ENCODE assay signal across 23 mouse cellular contexts in genomic region chr8:86403434-86403833, GRCm38 (mm10).
A peak's percentile ranks its signal among the peaks of the same experiment; 100 is the strongest.
DNase-seq lines count a peak whose midpoint lies in the region; ATAC-seq and TF ChIP-seq lines count a peak whose summit lies in the region.
"Had no signal": no experiment of that assay in that cellular context is flagged by ENCODE, and none has a peak within 500 bp of the region (broad histone marks: within the 10 kb centered on the region; RNA-seq: fewer than 3 reads in every experiment).

No protein-coding gene starts in this region.

- peaks cover 12% of the 10 kb centered on the region for H3K4me1 ChIP-seq in forebrain, embryonic 15.5 days
- no peaks in the 10 kb centered on the region for H3K4me1 ChIP-seq in forebrain, embryonic 11.5 days (replicated peaks; ENCODE audit: control insufficient read depth, insufficient read depth, low read length)
- no peaks in the 10 kb centered on the region for H3K4me1 ChIP-seq in midbrain, embryonic 11.5 days (ENCODE audit: control insufficient read depth, insufficient read depth, low read length)
- no peaks in the 10 kb centered on the region for H3K4me1 ChIP-seq in midbrain, embryonic 10.5 days
- no peaks in the 10 kb centered on the region for H3K4me1 ChIP-seq in liver, postnatal 0 days (ENCODE audit: insufficient read depth)
- H3K4me1 ChIP-seq: embryonic facial prominence, embryonic 15.5 days; limb, embryonic 15.5 days; lung, embryonic 15.5 days had no signal

- no peak overlapping the region for H3K27ac ChIP-seq in forebrain, embryonic 15.5 days (replicated peaks)
- H3K27ac ChIP-seq in forebrain, embryonic 11.5 days (ENCODE audit: low read depth, low read length) = no peak overlapping the region
- H3K27ac ChIP-seq in midbrain, embryonic 11.5 days (ENCODE audit: low read depth, low read length) = no peak overlapping the region
- no peak overlapping the region for H3K27ac ChIP-seq in midbrain, embryonic 10.5 days (replicated peaks)
- H3K27ac ChIP-seq in liver, postnatal 0 days (ENCODE audit: low read depth) = no peak overlapping the region
- H3K27ac ChIP-seq: embryonic facial prominence, embryonic 15.5 days; kidney, postnatal 0 days; left cerebral cortex, adult 2 months; limb, embryonic 15.5 days; liver, embryonic 14.5 days; lung, embryonic 15.5 days; neural tube, embryonic 13.5 days had no signal

- H3K4me2 ChIP-seq in forebrain, embryonic 15.5 days (replicated peaks) = no peak overlapping the region
- H3K4me2 ChIP-seq in forebrain, embryonic 11.5 days (ENCODE audit: low read depth, low read length, severe bottlenecking) = no peak overlapping the region
- no peak overlapping the region for H3K4me2 ChIP-seq in midbrain, embryonic 11.5 days
- H3K4me2 ChIP-seq in liver, postnatal 0 days (ENCODE audit: low read depth, low read length) = no peak overlapping the region
- H3K4me2 ChIP-seq: embryonic facial prominence, embryonic 15.5 days; limb, embryonic 15.5 days; lung, embryonic 15.5 days; neural tube, embryonic 13.5 days had no signal

- peak; percentile 24 for DNase-seq in cerebellum, adult 11-12 months
- DNase-seq in cerebellum, postnatal 36 days = no peak
- no peak for DNase-seq in forebrain, embryonic 11.5 days (ENCODE audit: low spot score)
- DNase-seq in midbrain, embryonic 11.5 days (ENCODE audit: low spot score, missing footprints) = peak; percentile 8
- no peak for DNase-seq in midbrain, embryonic 10.5 days (ENCODE audit: low spot score)
- DNase-seq in adrenal gland, adult (ENCODE audit: inconsistent age in 2 of 2, low spot score in 1 of 2) = no peak
- no peak for DNase-seq in liver, postnatal 0 days
- DNase-seq: adrenal gland, postnatal 10 days; gastrocnemius, postnatal 36 days; heart, postnatal 36 days; kidney, adult 2 months; layer of hippocampus, adult 9-11 months; lung, postnatal 4 days; thymus, adult 18-20 months had no signal

- H3K9ac ChIP-seq in forebrain, embryonic 15.5 days (replicated peaks) = no peak overlapping the region
- H3K9ac ChIP-seq in forebrain, embryonic 11.5 days (ENCODE audit: low read length) = no peak overlapping the region
- H3K9ac ChIP-seq in midbrain, embryonic 11.5 days (ENCODE audit: low read length) = no peak overlapping the region
- no peak overlapping the region for H3K9ac ChIP-seq in liver, postnatal 0 days (replicated peaks)
- H3K9ac ChIP-seq: embryonic facial prominence, embryonic 15.5 days; limb, embryonic 15.5 days; liver, embryonic 14.5 days; lung, embryonic 15.5 days; neural tube, embryonic 13.5 days had no signal

- 72% methylated on average over 4 of the region's 4 CpGs for WGBS in forebrain, embryonic 15.5 days
- WGBS in forebrain, embryonic 11.5 days = 80% methylated on average over 4 of the region's 4 CpGs
- WGBS in midbrain, embryonic 11.5 days = 87% methylated on average over 4 of the region's 4 CpGs
- 86% methylated on average over 4 of the region's 4 CpGs for WGBS in midbrain, embryonic 10.5 days
- 58% methylated on average over 4 of the region's 4 CpGs for WGBS in liver, postnatal 0 days (ENCODE audit: insufficient replicate concordance)

- no peak for TF ChIP-seq EP300 in liver, postnatal 0 days (IDR thresholded peaks at IDR 0.05; ENCODE audit: low read depth)

- H3K36me3 ChIP-seq in forebrain, embryonic 15.5 days = no peaks in the 10 kb centered on the region
- no peaks in the 10 kb centered on the region for H3K36me3 ChIP-seq in forebrain, embryonic 11.5 days (ENCODE audit: control insufficient read depth, insufficient read depth, low read length)
- H3K36me3 ChIP-seq in midbrain, embryonic 11.5 days (ENCODE audit: control insufficient read depth, insufficient read depth, low read length) = no peaks in the 10 kb centered on the region
- H3K36me3 ChIP-seq in midbrain, embryonic 10.5 days = no peaks in the 10 kb centered on the region
- no peaks in the 10 kb centered on the region for H3K36me3 ChIP-seq in liver, postnatal 0 days (replicated peaks; ENCODE audit: insufficient read depth, low read length)
- H3K36me3 ChIP-seq: embryonic facial prominence, embryonic 15.5 days; limb, embryonic 15.5 days; lung, embryonic 15.5 days; neural tube, embryonic 13.5 days had no signal

- no peaks in the 10 kb centered on the region for H3K9me3 ChIP-seq in forebrain, embryonic 15.5 days
- H3K9me3 ChIP-seq in forebrain, embryonic 11.5 days (ENCODE audit: control insufficient read depth, low read length) = no peaks in the 10 kb centered on the region
- no peaks in the 10 kb centered on the region for H3K9me3 ChIP-seq in midbrain, embryonic 11.5 days (ENCODE audit: control insufficient read depth, low read length)
- no peaks in the 10 kb centered on the region for H3K9me3 ChIP-seq in midbrain, embryonic 10.5 days (replicated peaks)
- no peaks in the 10 kb centered on the region for H3K9me3 ChIP-seq in liver, postnatal 0 days (ENCODE audit: low read length)
- H3K9me3 ChIP-seq: embryonic facial prominence, embryonic 15.5 days; limb, embryonic 15.5 days; lung, embryonic 15.5 days; neural tube, embryonic 13.5 days had no signal

- no peak overlapping the region for H3K4me3 ChIP-seq in forebrain, embryonic 15.5 days
- H3K4me3 ChIP-seq in forebrain, embryonic 11.5 days (ENCODE audit: low read depth, low read length) = no peak overlapping the region
- no peak overlapping the region for H3K4me3 ChIP-seq in midbrain, embryonic 11.5 days (ENCODE audit: low read depth, low read length)
- no peak overlapping the region for H3K4me3 ChIP-seq in midbrain, embryonic 10.5 days
- no peak overlapping the region for H3K4me3 ChIP-seq in liver, postnatal 0 days (ENCODE audit: low read depth, low read length)
- H3K4me3 ChIP-seq: embryonic facial prominence, embryonic 15.5 days; left cerebral cortex, adult 2 months; limb, embryonic 15.5 days; lung, embryonic 15.5 days; neural tube, embryonic 13.5 days had no signal

- no peak for TF ChIP-seq CTCF in liver, postnatal 0 days (IDR thresholded peaks at IDR 0.05; ENCODE audit: low read depth)

- ATAC-seq in forebrain, embryonic 15.5 days (replicated peaks) = 0 out of 2 replicates have a peak, but pooled peaks have one; percentile 16
- ATAC-seq in forebrain, embryonic 11.5 days (replicated peaks; ENCODE audit: low FRiP score) = no peak
- ATAC-seq in midbrain, embryonic 11.5 days (ENCODE audit: low FRiP score) = no peak
- ATAC-seq in liver, postnatal 0 days = no peak
- ATAC-seq: activated CD4-positive, CD25-positive, alpha-beta regulatory T cell, adult 4 months had no signal

- H3K27me3 ChIP-seq in forebrain, embryonic 15.5 days = no peaks in the 10 kb centered on the region
- H3K27me3 ChIP-seq in forebrain, embryonic 11.5 days (ENCODE audit: control insufficient read depth, insufficient read depth, low read length) = no peaks in the 10 kb centered on the region
- H3K27me3 ChIP-seq in midbrain, embryonic 11.5 days (ENCODE audit: control insufficient read depth, insufficient read depth, low read length) = no peaks in the 10 kb centered on the region
- H3K27me3 ChIP-seq in midbrain, embryonic 10.5 days (ENCODE audit: low read depth, poor library complexity, severe bottlenecking) = no peaks in the 10 kb centered on the region
- H3K27me3 ChIP-seq in liver, postnatal 0 days (ENCODE audit: insufficient read depth, low read length) = no peaks in the 10 kb centered on the region
- H3K27me3 ChIP-seq: embryonic facial prominence, embryonic 15.5 days; limb, embryonic 15.5 days; lung, embryonic 15.5 days; neural tube, embryonic 13.5 days had no signal

Comparison
In these comparisons a context has a peak if more than half of its experiments do, and no peak if none do; other contexts are left out.
1. DNase-seq: peak in cerebellum, adult 11-12 months (single experiment) and midbrain, embryonic 11.5 days (single experiment); none in cerebellum, postnatal 36 days (0 of 2), forebrain, embryonic 11.5 days (single experiment), midbrain, embryonic 10.5 days (single experiment), adrenal gland, adult (0 of 2) and liver, postnatal 0 days (single experiment).